Mouse (Mus musculus) limb, embryonic 14.5 days (tissue): ENCODE results near the gene Foxr1. TPM values are rescaled to one million over a fixed set of nuclear protein-coding genes. Genes with fewer than 3 reads are reported as not detected.
"Not testable (repeated sequence)": the region's sequence is repeated elsewhere in the genome, so short reads cannot be mapped to it uniquely, and the experiment has no call there.

ENCODE experiments used
- ATAC-seq: fragments of 200-750 bp; cut with Nextera tagmentation; 2 replicates; pipeline ENCODE4 v1.8.0; 2017; ENCODE audit warnings: low read depth, moderate number of reproducible peaks, moderate TSS enrichment; ENCODE audit not compliant: low FRiP score
- DNase-seq: peaks from one replicate; pipeline ENCODE4 v3.0.0-alpha.2; 2015; ENCODE audit warnings: low spot score
- H3K27ac ChIP-seq: fragments of 300-500 bp; sonication (generic); replicated peaks from 2 replicates; pipeline ENCODE4 v1.5.1; 2014; ENCODE audit warnings: low read depth, mild to moderate bottlenecking, low read length, moderate library complexity, mixed read lengths
- H3K27me3 ChIP-seq: fragments of 300-500 bp; sonication (generic); 2 replicates; pipeline ENCODE4 v1.6.1; 2014; ENCODE audit warnings: low read length, mixed read lengths; ENCODE audit not compliant: control insufficient read depth, insufficient read depth
- H3K36me3 ChIP-seq: fragments of 300-500 bp; sonication (generic); 2 replicates; pipeline ENCODE4 v1.6.1; 2014; ENCODE audit warnings: mild to moderate bottlenecking, low read length, moderate library complexity, mixed read lengths; ENCODE audit not compliant: control insufficient read depth, insufficient read depth
- H3K4me1 ChIP-seq: fragments of 300-500 bp; sonication (generic); 2 replicates; pipeline ENCODE4 v1.6.1; 2014; ENCODE audit warnings: antibody characterized with exemption, low read length, mixed read lengths; ENCODE audit not compliant: control insufficient read depth, insufficient read depth
- H3K4me2 ChIP-seq: fragments of 300-500 bp; sonication (generic); replicated peaks from 2 replicates; pipeline ENCODE4 v1.6.1; 2014; ENCODE audit warnings: low read depth, mild to moderate bottlenecking, low read length, moderate library complexity; ENCODE audit not compliant: severe bottlenecking
- H3K4me3 ChIP-seq: fragments of 300-500 bp; sonication (generic); replicated peaks from 2 replicates; pipeline ENCODE4 v1.5.1; 2014; ENCODE audit warnings: low read length
- H3K9ac ChIP-seq: fragments of 300-500 bp; sonication (generic); 2 replicates; pipeline ENCODE4 v1.6.1; 2014; ENCODE audit warnings: mild to moderate bottlenecking, low read depth, low read length, moderate library complexity; ENCODE audit not compliant: severe bottlenecking
- H3K9me3 ChIP-seq: fragments of 300-500 bp; sonication (generic); 2 replicates; pipeline ENCODE4 v1.6.1; 2016; ENCODE audit warnings: low read length; ENCODE audit not compliant: control insufficient read depth
- POLR2A ChIP-seq: fragments of 200-500 bp; IDR thresholded peaks from 2 replicates; pipeline ENCODE4 v1.8.0; 2012; ENCODE audit warnings: inconsistent platforms, mild to moderate bottlenecking, moderate library complexity, borderline replicate concordance; ENCODE audit not compliant: insufficient read depth, insufficient read length; ENCODE audit errors: extremely low read depth
- WGBS: fragments of 180-500 bp; shearing (Covaris S2); extraction: QIAGEN DNeasy Blood & Tissue Kit; methylation state at CpG from one replicate; pipeline ENCODE4 v1.1.7; 2014; 5-methylcytosine and 5-hydroxymethylcytosine counted together
- polyA plus RNA-seq, 2 experiments: library from polyadenylated mRNA; depleted of rRNA in 1 of 2; stranded (reverse) in 1 of 2; unstranded in 1 of 2; fragments of >200 nt; fragmentation: Nextera tagmentation in 1 of 2; extraction: Ambion mirVana in 1 of 2; gene quantifications; 2 replicates each; pipeline versions ENCODE4 v1.2.1 to v1.2.3; 2012 to 2014

Gene Foxr1
- polyA plus RNA-seq, 2 experiments, result not detected

- ATAC-seq (no peak), DNase-seq (no peak)
- Histone ChIP-seq H3K36me3 (peaks cover 63% of the 10 kb centered on the region), H3K4me1 (peaks cover 3% of the 10 kb centered on the region; the same call in 1 of the 2 replicates), H3K9me3 (no peaks in the 10 kb centered on the region), H3K27ac (no peak overlapping the region), H3K4me3 (no peak overlapping the region), H3K27me3 (no peaks in the 10 kb centered on the region), H3K9ac (no peak overlapping the region), H3K4me2 (no peak overlapping the region)
- 74% methylated on average over 1 of the region's 1 CpGs for WGBS
- no peak for TF ChIP-seq POLR2A
Measured at GRCm38 (mm10) chr9:44411601-44412130, 29.3 kb downstream of the Foxr1 start.

DNA sequence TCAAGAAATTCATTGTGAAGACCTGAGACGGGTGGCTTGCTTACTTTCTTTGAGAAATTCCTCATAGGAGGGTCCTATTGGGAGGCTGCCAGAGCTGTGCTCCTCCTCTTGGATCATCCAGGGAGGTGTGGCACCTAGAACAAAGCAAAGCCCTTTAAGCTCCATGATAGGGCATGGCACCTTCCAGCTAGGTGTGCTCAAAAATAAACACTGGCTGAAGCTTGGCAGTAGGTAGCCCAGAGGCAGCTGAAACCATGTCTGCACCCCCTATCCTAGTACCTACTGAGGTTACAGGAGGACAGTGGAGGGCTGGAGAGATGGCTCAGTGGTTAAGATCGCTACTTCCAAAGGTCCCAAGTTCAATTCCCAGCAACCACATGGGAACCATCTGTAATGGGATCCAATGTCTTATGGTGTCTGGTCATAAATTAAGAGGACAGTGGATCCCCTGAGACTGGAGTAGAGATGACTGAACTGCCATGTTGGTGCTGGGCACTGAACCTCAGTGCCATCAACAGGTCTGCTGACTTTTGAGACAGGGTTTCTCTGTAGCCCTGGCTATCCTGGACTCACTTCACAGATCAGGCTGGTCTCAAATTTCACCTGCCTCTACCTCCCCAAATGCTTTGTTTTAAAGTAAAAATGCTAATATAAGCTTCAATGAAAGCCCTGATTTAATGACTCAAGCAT, 30.1 kb downstream of the Foxr1 start:
- Histone ChIP-seq H3K9me3 (no peaks in the 10 kb centered on the region), H3K4me2 (no peak overlapping the region), H3K4me1 (peaks cover 7% of the 10 kb centered on the region; the same call in 1 of the 2 replicates), H3K9ac (no peak overlapping the region), H3K4me3 (no peak overlapping the region), H3K27me3 (no peaks in the 10 kb centered on the region), H3K36me3 (peaks cover 63% of the 10 kb centered on the region), H3K27ac (no peak overlapping the region)
- DNase-seq, result no peak
- WGBS, result 92% methylated on average over 2 of the region's 2 CpGs
- TF ChIP-seq POLR2A, result no peak
- ATAC-seq, result no peak

DNA sequence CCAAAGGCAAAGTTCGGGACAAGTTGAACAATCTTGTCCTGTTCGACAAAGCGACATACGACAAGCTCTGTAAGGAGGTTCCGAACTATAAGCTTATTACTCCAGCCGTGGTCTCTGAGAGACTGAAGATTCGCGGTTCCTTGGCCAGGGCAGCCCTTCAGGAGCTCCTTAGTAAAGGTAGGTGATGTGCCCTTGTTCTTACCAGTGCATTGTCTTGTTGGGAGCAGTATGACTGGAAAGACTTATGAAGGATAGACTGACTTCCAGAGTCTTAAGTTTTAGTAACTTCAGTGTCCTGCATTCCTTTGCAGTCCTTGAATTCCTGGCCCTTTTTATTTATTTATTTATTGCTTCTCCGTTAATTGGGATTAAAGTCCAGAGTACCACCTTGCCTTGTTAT, 32.2 kb downstream of the Foxr1 start:
- H3K27me3 ChIP-seq, H3K9me3 ChIP-seq, H3K4me1 ChIP-seq, DNase-seq, H3K27ac ChIP-seq, ATAC-seq: not testable (repeated sequence)
- peak overlapping the region; percentile 81 for H3K4me3 ChIP-seq
- peak overlapping the region; percentile 51 for H3K4me2 ChIP-seq
- H3K9ac ChIP-seq, result peak overlapping the region; percentile 82; the same call in 1 of the 2 replicates
- peaks cover 65% of the 10 kb centered on the region for H3K36me3 ChIP-seq
- 76% methylated on average over 9 of the region's 9 CpGs for WGBS

DNA sequence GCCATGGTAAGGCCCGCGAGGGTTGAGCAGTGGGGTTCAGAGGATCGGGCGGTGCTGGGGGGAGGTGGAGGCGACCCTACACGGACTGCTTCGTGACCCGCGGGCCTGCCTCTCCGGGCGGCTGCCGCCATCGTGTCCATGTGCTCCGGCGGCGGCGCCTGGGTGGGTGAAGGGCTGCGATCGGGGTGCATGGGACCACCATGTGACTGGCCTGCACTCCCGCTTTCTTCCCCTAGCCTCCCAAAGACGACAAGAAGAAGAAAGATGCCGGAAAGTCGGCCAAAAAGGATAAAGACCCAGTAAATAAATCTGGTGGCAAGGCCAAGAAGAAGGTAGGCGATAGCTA, 33.2 kb downstream of the Foxr1 start:
- peaks cover 7% of the 10 kb centered on the region; the same call in 1 of the 2 replicates for H3K4me1 ChIP-seq
- ATAC-seq (peak; percentile 24), DNase-seq (no peak)
- no peaks in the 10 kb centered on the region for H3K27me3 ChIP-seq
- H3K4me2 ChIP-seq, result peak overlapping the region; percentile 51
- peak overlapping the region; percentile 81 for H3K4me3 ChIP-seq
- peak overlapping the region; percentile 93 for H3K27ac ChIP-seq
- peak overlapping the region; percentile 82 for H3K9ac ChIP-seq
- peaks cover 65% of the 10 kb centered on the region for H3K36me3 ChIP-seq
- no peaks in the 10 kb centered on the region for H3K9me3 ChIP-seq
- no peak for TF ChIP-seq POLR2A
- 1% methylated on average over 23 of the region's 24 CpGs for WGBS

- peaks cover 65% of the 10 kb centered on the region for H3K36me3 ChIP-seq
- peak within 1 kb of the TSS; percentile 82 for H3K9ac ChIP-seq
- H3K9me3 ChIP-seq, result no peaks in the 10 kb centered on the region
- under 1% methylated on average over 51 of the region's 51 CpGs for WGBS
- ATAC-seq, result peak; percentile 95
- H3K4me2 ChIP-seq, result peak within 1 kb of the TSS; percentile 51
- H3K27me3 ChIP-seq, result no peaks in the 10 kb centered on the region
- TF ChIP-seq POLR2A, result peak; percentile 60; the same call in 1 of the 2 replicates
- H3K27ac ChIP-seq, result peak within 1 kb of the TSS; percentile 93
- peaks cover 7% of the 10 kb centered on the region; the same call in 1 of the 2 replicates for H3K4me1 ChIP-seq
- peak; percentile 97 for DNase-seq
- peak within 1 kb of the TSS; percentile 81 for H3K4me3 ChIP-seq
Measured at GRCm38 (mm10) chr9:44406906-44407751, 33.8 kb downstream of the Foxr1 start, which contains the start of the genes Rps25 and Trappc4. Gene Rps25, plus strand, starts transcription at chr9:44407139. Gene Trappc4, minus strand, starts transcription at chr9:44407600.
